ENCODE assay signal across 8 mouse cellular contexts in genomic region chr11:114853174-114853838, GRCm38 (mm10). TPM values are rescaled to one million over a fixed set of nuclear protein-coding genes. Genes with fewer than 3 reads are reported as not detected.
A peak's percentile ranks its signal among the peaks of the same experiment; 100 is the strongest.
DNase-seq lines count a peak whose midpoint lies in the region; ATAC-seq and TF ChIP-seq lines count a peak whose summit lies in the region.

No protein-coding gene starts in this region.

- peak overlapping the region; percentile 96 for H3K27ac ChIP-seq in limb, embryonic 14.5 days (replicated peaks; ENCODE audit: low read depth, low read length)
- 0 out of 2 replicates have a peak overlapping the region, but pooled peaks have one; percentile 92 for H3K27ac ChIP-seq in stomach, embryonic 15.5 days

- peaks cover 56% of the 10 kb centered on the region for H3K4me1 ChIP-seq in megakaryocyte, embryonic 14.5 days
- peaks cover 18% of the 10 kb centered on the region for H3K4me1 ChIP-seq in limb, embryonic 14.5 days (ENCODE audit: control insufficient read depth, insufficient read depth, low read length)
- H3K4me1 ChIP-seq in stomach, embryonic 15.5 days, result peaks cover 21% of the 10 kb centered on the region

- H3K27me3 ChIP-seq in megakaryocyte, embryonic 14.5 days (replicated peaks), result peaks cover 66% of the 10 kb centered on the region
- no peaks in the 10 kb centered on the region for H3K27me3 ChIP-seq in limb, embryonic 14.5 days (ENCODE audit: control insufficient read depth, insufficient read depth, low read length)
- no peaks in the 10 kb centered on the region for H3K27me3 ChIP-seq in stomach, embryonic 15.5 days (replicated peaks)

- H3K9ac ChIP-seq in limb, embryonic 14.5 days (ENCODE audit: low read depth, low read length, severe bottlenecking), result peak overlapping the region; percentile 87
- no peak overlapping the region for H3K9ac ChIP-seq in stomach, embryonic 15.5 days

- peak overlapping the region; percentile 99 for H3K4me2 ChIP-seq in limb, embryonic 14.5 days (replicated peaks; ENCODE audit: low read depth, low read length, severe bottlenecking)
- H3K4me2 ChIP-seq in stomach, embryonic 15.5 days, result peak overlapping the region; percentile 95

- peaks cover 9% of the 10 kb centered on the region for H3K36me3 ChIP-seq in megakaryocyte, embryonic 14.5 days (replicated peaks; ENCODE audit: low read length)
- no peaks in the 10 kb centered on the region for H3K36me3 ChIP-seq in limb, embryonic 14.5 days (ENCODE audit: control insufficient read depth, insufficient read depth, low read length)
- H3K36me3 ChIP-seq in stomach, embryonic 15.5 days, result no peaks in the 10 kb centered on the region

- peak overlapping the region; percentile 96 for H3K4me3 ChIP-seq in megakaryocyte, embryonic 14.5 days (replicated peaks)
- peak overlapping the region; percentile 81 for H3K4me3 ChIP-seq in limb, embryonic 14.5 days (replicated peaks; ENCODE audit: low read length)
- peak overlapping the region; percentile 68 for H3K4me3 ChIP-seq in stomach, embryonic 15.5 days (replicated peaks)

- TF ChIP-seq POLR2A in limb, embryonic 14.5 days (IDR thresholded peaks at IDR 0.05; ENCODE audit: borderline replicate concordance, extremely low read depth, insufficient read depth, insufficient read length), result no peak

- 14% methylated on average over 7 of the region's 7 CpGs for WGBS in limb, embryonic 14.5 days
- 17% methylated on average over 7 of the region's 7 CpGs for WGBS in stomach, embryonic 15.5 days

- DNase-seq in cerebellum, adult 8-10 months, result peak; percentile 23
- no peak for DNase-seq in cerebellum, adult 9-11 months
- no peak for DNase-seq in limb, embryonic 14.5 days (ENCODE audit: low spot score)
- DNase-seq in thymus, postnatal 25 days, result no peak
- DNase-seq in right cerebral cortex, postnatal 10 days (ENCODE audit: low spot score in 2 of 2), result no peak

- no peak for ATAC-seq in megakaryocyte, adult 5-6 weeks (ENCODE audit: poor library complexity, severe bottlenecking)
- ATAC-seq in limb, embryonic 14.5 days (ENCODE audit: low FRiP score, low read depth), result no peak
- no peak for ATAC-seq in stomach, embryonic 15.5 days (ENCODE audit: insufficient read depth, low FRiP score, low read depth)

- peaks cover 9% of the 10 kb centered on the region for H3K9me3 ChIP-seq in megakaryocyte, embryonic 14.5 days
- no peaks in the 10 kb centered on the region for H3K9me3 ChIP-seq in limb, embryonic 14.5 days (ENCODE audit: control insufficient read depth, low read length)
- H3K9me3 ChIP-seq in stomach, embryonic 15.5 days, result no peaks in the 10 kb centered on the region

RNA-seq across cellular contexts. Expression of gene Gprc5c, which starts 2.4 kb away (rescaled TPM):
- 3.2 and 4.8 TPM in 2 replicates for polyA plus RNA-seq in megakaryocyte, embryonic 14.5 days (2012; ENCODE audit: insufficient read depth, low replicate concordance)
- total RNA-seq in megakaryocyte, adult 5-6 weeks (2015), result 0.04 and 0.32 TPM in 2 replicates
- total RNA-seq in megakaryocyte, adult 5-6 weeks (2017), result 0.37 and 0.89 TPM in 2 replicates
- 34.1 and 48.8 TPM in 2 replicates for polyA plus RNA-seq in limb, embryonic 14.5 days (2012; rRNA removed)
- polyA plus RNA-seq in limb, embryonic 14.5 days (2014; fragmentation: Nextera tagmentation; extraction: Ambion mirVana), result 35.5 and 42.3 TPM in 2 replicates
- polyA plus RNA-seq in stomach, embryonic 15.5 days (2015; fragmentation: Nextera tagmentation; extraction: Ambion mirVana), result 26.7 and 27.4 TPM in 2 replicates

RNA-seq across cellular contexts. Expression of gene Cd300a, which starts 36.5 kb away (rescaled TPM):
- 3.4 and 3.6 TPM in 2 replicates for polyA plus RNA-seq in megakaryocyte, embryonic 14.5 days (2012; ENCODE audit: insufficient read depth, low replicate concordance)
- total RNA-seq in megakaryocyte, adult 5-6 weeks (2015), result 38.1 and 38.5 TPM in 2 replicates
- total RNA-seq in megakaryocyte, adult 5-6 weeks (2017), result 71.1 and 83.8 TPM in 2 replicates
- polyA plus RNA-seq in limb, embryonic 14.5 days (2012; rRNA removed), result 2.2 and 3.1 TPM in 2 replicates
- 1.2 and 1.5 TPM in 2 replicates for polyA plus RNA-seq in limb, embryonic 14.5 days (2014; fragmentation: Nextera tagmentation; extraction: Ambion mirVana)
- polyA plus RNA-seq in stomach, embryonic 15.5 days (2015; fragmentation: Nextera tagmentation; extraction: Ambion mirVana), result 1.9 and 2.2 TPM in 2 replicates

RNA-seq across cellular contexts. Expression of gene Gpr142, which starts 54.6 kb away (rescaled TPM):
- polyA plus RNA-seq in megakaryocyte, embryonic 14.5 days (2012; ENCODE audit: insufficient read depth, low replicate concordance), result not detected in 2 replicates
- total RNA-seq in megakaryocyte, adult 5-6 weeks (2015), result not detected in 2 replicates
- total RNA-seq in megakaryocyte, adult 5-6 weeks (2017), result not detected in 2 replicates
- 0.19 TPM in 1 of 2 replicates, not detected in the other for polyA plus RNA-seq in limb, embryonic 14.5 days (2012; rRNA removed)
- polyA plus RNA-seq in limb, embryonic 14.5 days (2014; fragmentation: Nextera tagmentation; extraction: Ambion mirVana), result not detected in 2 replicates
- 0.54 and 0.58 TPM in 2 replicates for polyA plus RNA-seq in stomach, embryonic 15.5 days (2015; fragmentation: Nextera tagmentation; extraction: Ambion mirVana)

RNA-seq across cellular contexts. Expression of gene Btbd17, which starts 57.6 kb away (rescaled TPM):
- 0.04 TPM in 1 of 2 replicates, not detected in the other for polyA plus RNA-seq in megakaryocyte, embryonic 14.5 days (2012; ENCODE audit: insufficient read depth, low replicate concordance)
- not detected in 2 replicates for total RNA-seq in megakaryocyte, adult 5-6 weeks (2015)
- not detected in 2 replicates for total RNA-seq in megakaryocyte, adult 5-6 weeks (2017)
- 2.7 and 3.2 TPM in 2 replicates for polyA plus RNA-seq in limb, embryonic 14.5 days (2012; rRNA removed)
- polyA plus RNA-seq in limb, embryonic 14.5 days (2014; fragmentation: Nextera tagmentation; extraction: Ambion mirVana), result 1.00 and 1.4 TPM in 2 replicates
- polyA plus RNA-seq in stomach, embryonic 15.5 days (2015; fragmentation: Nextera tagmentation; extraction: Ambion mirVana), result 1.6 and 3.8 TPM in 2 replicates
